Comparison of ENCODE assay signal across 31 mouse cellular contexts in the genomic region with DNA sequence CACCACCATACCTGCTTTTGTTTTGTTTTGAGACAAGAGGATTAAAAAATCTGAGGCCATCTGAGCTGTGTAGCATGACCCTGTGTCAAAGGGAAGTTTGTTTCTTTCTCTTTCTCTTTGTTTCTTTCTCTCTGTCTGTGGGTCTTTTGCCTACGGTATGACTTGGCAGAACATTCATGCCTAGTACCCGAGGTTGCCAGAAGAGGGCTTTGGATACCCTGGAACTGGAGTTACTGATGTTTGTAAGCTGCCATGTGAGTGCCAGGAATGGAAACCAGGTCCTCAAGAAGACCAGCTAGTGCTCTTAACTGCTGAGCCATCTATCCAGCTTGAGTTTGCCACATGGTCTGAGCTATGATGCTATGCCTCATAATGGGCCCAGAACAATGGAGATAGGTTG. TPM values are rescaled to one million over a fixed set of nuclear protein-coding genes. Genes with fewer than 3 reads are reported as not detected.
DNase-seq lines count a peak whose midpoint lies in the region; ATAC-seq and TF ChIP-seq lines count a peak whose summit lies in the region.
"Had no signal": no experiment of that assay in that cellular context is flagged by ENCODE, and none has a peak within 500 bp of the region (broad histone marks: within the 10 kb centered on the region; RNA-seq: fewer than 3 reads in every experiment).

No protein-coding gene starts in this region.

- 33% methylated on average over 2 of the region's 2 CpGs for WGBS in stomach, postnatal 0 days

- no peaks in the 10 kb centered on the region for H3K4me1 ChIP-seq in stomach, postnatal 0 days (replicated peaks; ENCODE audit: control insufficient read depth, insufficient read depth)

- no peaks in the 10 kb centered on the region for H3K9me3 ChIP-seq in stomach, postnatal 0 days (ENCODE audit: control insufficient read depth, low read length)
- H3K9me3 ChIP-seq: embryonic facial prominence, embryonic 13.5 days; forebrain, embryonic 10.5 days; G1E; limb, embryonic 13.5 days; midbrain, embryonic 15.5 days had no signal

- H3K4me2 ChIP-seq in stomach, postnatal 0 days (replicated peaks; ENCODE audit: low read depth): no peak overlapping the region
- H3K4me2 ChIP-seq: embryonic facial prominence, embryonic 13.5 days; limb, embryonic 13.5 days; liver, embryonic 11.5 days; midbrain, embryonic 15.5 days had no signal

- no peak overlapping the region for H3K27ac ChIP-seq in layer of hippocampus, adult 2 months
- H3K27ac ChIP-seq in stomach, postnatal 0 days (replicated peaks): no peak overlapping the region
- H3K27ac ChIP-seq: embryonic facial prominence, embryonic 13.5 days; forebrain, embryonic 10.5 days; limb, embryonic 13.5 days; macrophage; midbrain, embryonic 15.5 days had no signal

- TF ChIP-seq CTCF in layer of hippocampus, adult 2 months (conservative IDR thresholded peaks at IDR 0.05): peak; percentile 29; the same call in 1 of the 2 replicates
- peak; percentile 27 for TF ChIP-seq CTCF in stomach, postnatal 0 days (IDR thresholded peaks at IDR 0.05; ENCODE audit: low read depth)

- H3K27me3 ChIP-seq in stomach, postnatal 0 days (ENCODE audit: control insufficient read depth, insufficient read depth, low read length): no peaks in the 10 kb centered on the region
- H3K27me3 ChIP-seq: CH12.LX; embryonic facial prominence, embryonic 13.5 days; limb, embryonic 13.5 days; midbrain, embryonic 15.5 days; Patski had no signal

- intact Hi-C loops in left cerebral cortex, postnatal 10 days (cut with DNase I): no loop called here

- no peak overlapping the region for H3K4me3 ChIP-seq in layer of hippocampus, adult 2 months
- no peak overlapping the region for H3K4me3 ChIP-seq in stomach, postnatal 0 days (ENCODE audit: low read depth, low read length)
- H3K4me3 ChIP-seq: embryonic facial prominence, embryonic 13.5 days; forebrain, embryonic 10.5 days; limb, embryonic 13.5 days; midbrain, embryonic 15.5 days had no signal

- no peak overlapping the region for H3K9ac ChIP-seq in stomach, postnatal 0 days (ENCODE audit: low read length)
- H3K9ac ChIP-seq: embryonic facial prominence, embryonic 13.5 days; limb, embryonic 13.5 days; midbrain, embryonic 15.5 days had no signal

- ATAC-seq in stomach, postnatal 0 days (ENCODE audit: low FRiP score, low TSS enrichment): no peak
- no peak for ATAC-seq in frontal cortex, adult (ENCODE audit: low TSS enrichment)
- ATAC-seq: forebrain, embryonic 16.5 days; midbrain, embryonic 15.5 days; Patski had no signal

- no peaks in the 10 kb centered on the region for H3K36me3 ChIP-seq in stomach, postnatal 0 days (ENCODE audit: control insufficient read depth, insufficient read depth, low read length)
- H3K36me3 ChIP-seq: embryonic facial prominence, embryonic 13.5 days; forebrain, embryonic 10.5 days; G1E; limb, embryonic 13.5 days; midbrain, embryonic 15.5 days had no signal

- no peak for TF ChIP-seq EP300 in stomach, postnatal 0 days (optimal IDR thresholded peaks at IDR 0.05)

- DNase-seq in layer of hippocampus, adult 2 months (ENCODE audit: low spot score in 2 of 2): no peak
- no peak for DNase-seq in layer of hippocampus, adult 11-12 months (ENCODE audit: low spot score)
- DNase-seq in 416B (ENCODE audit: low read depth) (peak; percentile 76), adipocyte (ENCODE audit: low spot score) (peak; percentile 13)
- DNase-seq in stomach, postnatal 0 days (ENCODE audit: low spot score): no peak
- DNase-seq in left cerebral cortex, postnatal 10 days (ENCODE audit: extremely low spot score in 1 of 2, low spot score in 2 of 2): no peak
- DNase-seq: adrenal gland, postnatal 14 days; cerebellum, adult 11-12 months; cerebellum, adult 9-11 months; gastrocnemius, postnatal 10 days; heart, postnatal 14 days; kidney, adult 18-20 months; kidney, postnatal 4 days; layer of hippocampus, adult 9-11 months; right cerebral cortex, postnatal 25 days; thymus, adult 2 months; thymus, postnatal 36 days had no signal

RNA-seq across cellular contexts. Expression of a gene that starts 4.4 kb away (rescaled TPM):
- 1,000 to 10,000 TPM; 2,074 to 2,160 TPM for total RNA-seq in layer of hippocampus, adult 2 months (2021)
- polyA plus RNA-seq in stomach, postnatal 0 days (2015; fragmentation: Nextera tagmentation; extraction: Ambion mirVana): 49.1 and 58.7 TPM in 2 replicates
- total RNA-seq in left cerebral cortex, postnatal 10 days (2021): 1,000 to 10,000 TPM; 2,071 to 2,081 TPM

RNA-seq across cellular contexts. Expression of a gene that starts 16.1 kb away (rescaled TPM):
- 100 to 1,000 TPM; 348 to 373 TPM for total RNA-seq in layer of hippocampus, adult 2 months (2021)
- 4.7 and 4.8 TPM in 2 replicates for polyA plus RNA-seq in stomach, postnatal 0 days (2015; fragmentation: Nextera tagmentation; extraction: Ambion mirVana)
- 100 to 1,000 TPM; 210 to 223 TPM for total RNA-seq in left cerebral cortex, postnatal 10 days (2021)
- total RNA-seq: neutrophil, adult 5-6 weeks had no signal
- polyA plus RNA-seq: G1E, macrophage had no signal

RNA-seq across cellular contexts. Expression of a gene that starts 22.1 kb away (rescaled TPM):
- total RNA-seq in layer of hippocampus, adult 2 months (2021): under 1 TPM; 0.10 to 0.20 TPM
- polyA plus RNA-seq in stomach, postnatal 0 days (2015; fragmentation: Nextera tagmentation; extraction: Ambion mirVana): 1.5 and 1.6 TPM in 2 replicates
- under 1 TPM in 1 of 2 experiments, not detected in 1; 0.17 TPM for total RNA-seq in left cerebral cortex, postnatal 10 days (2021)
- polyA plus RNA-seq: Patski had no signal

RNA-seq across cellular contexts. Expression of a gene that starts 31.1 kb away (rescaled TPM):
- total RNA-seq in layer of hippocampus, adult 2 months (2021): 100 to 1,000 TPM; 103 to 121 TPM
- polyA plus RNA-seq in stomach, postnatal 0 days (2015; fragmentation: Nextera tagmentation; extraction: Ambion mirVana): 1.7 and 1.8 TPM in 2 replicates
- total RNA-seq in left cerebral cortex, postnatal 10 days (2021): 10 to 100 TPM; 68.6 to 68.8 TPM
- total RNA-seq: heart, postnatal 14 days; neutrophil, adult 5-6 weeks had no signal
- polyA plus RNA-seq: C2C12; gonadal fat pad, adult 2 months; macrophage; Patski; thymus, adult 2 months had no signal

RNA-seq across cellular contexts. Expression of a gene that starts 36.8 kb away (rescaled TPM):
- total RNA-seq in layer of hippocampus, adult 2 months (2021): 1 to 10 TPM; 1.9 to 4.0 TPM
- 7.3 and 7.4 TPM in 2 replicates for polyA plus RNA-seq in stomach, postnatal 0 days (2015; fragmentation: Nextera tagmentation; extraction: Ambion mirVana)
- under 1 TPM; 0.73 to 0.81 TPM for total RNA-seq in left cerebral cortex, postnatal 10 days (2021)
- total RNA-seq: G1E; neutrophil, adult 5-6 weeks had no signal
- polyA plus RNA-seq: G1E, macrophage had no signal

Comparison
In these comparisons a context has a peak if more than half of its experiments do, and no peak if none do; other contexts are left out.
1. DNase-seq: peak in 416B (single experiment) and adipocyte (single experiment); none in layer of hippocampus, adult 2 months (0 of 2), layer of hippocampus, adult 11-12 months (single experiment), stomach, postnatal 0 days (single experiment) and left cerebral cortex, postnatal 10 days (0 of 2).